Mouse (Mus musculus): ENCODE measurements at regions not wholly inside any gene's neighbourhood (a gene's known extent, or its start where the extent isn't known, plus 50 kb on each side); places are given as distances from the start of the nearest gene placed in this dataset.

GRCm38 (mm10) chr1:41431127-41431690 lies 625.8 kb downstream of the Tmem182 start:
- in situ Hi-C loops (cut with MboI; ENCODE audit: low pct_ligation_motif_present, low pct_unique_long_range_greater_than_20kb, low sequenced_read_pairs) = no loop called here
- Histone ChIP-seq H3K4me2 (ENCODE audit: insufficient read depth, low read depth, poor library complexity, severe bottlenecking) (no peak overlapping the region), H3K79me2 (replicated peaks; ENCODE audit: control insufficient read depth, extremely low read depth, insufficient read depth, poor library complexity, severe bottlenecking) (no peaks in the 10 kb centered on the region), H3K9ac (ENCODE audit: insufficient read depth, low read depth) (no peak overlapping the region), H3K36me3 (replicated peaks in 1 of 2; ENCODE audit: control insufficient read depth in 1 of 2, insufficient read depth in 1 of 2, low read length in 1 of 2) (no peaks in the 10 kb centered on the region), H3K27me3 (replicated peaks) (no peaks in the 10 kb centered on the region), H3K27ac (ENCODE audit: insufficient read depth, low read depth) (no peak overlapping the region), H3K4me3 (replicated peaks in 1 of 3; ENCODE audit: low read depth in 2 of 3, low read length in 2 of 3, poor library complexity in 1 of 3) (no peak overlapping the region), H3K4me1 (ENCODE audit: control insufficient read depth in 1 of 2, insufficient read depth in 2 of 2) (no peaks in the 10 kb centered on the region), H3K9me3 (replicated peaks; ENCODE audit: low read length) (peaks cover 49% of the 10 kb centered on the region)
- no peak for DNase-seq (ENCODE audit: extremely low read depth)
- dilution Hi-C loops (cut with MboI; ENCODE audit: extremely low pct_ligation_motif_present, extremely low pct_unique_long_range_greater_than_20kb, low sequenced_read_pairs) = no loop called here
- no peak for TF ChIP-seq SIN3A (IDR thresholded peaks at IDR 0.05; ENCODE audit: low read length)
- no peak for TF ChIP-seq KAT2A (IDR thresholded peaks at IDR 0.05; ENCODE audit: insufficient replicate concordance, low read length)
- no peak for TF ChIP-seq IRF4 (IDR thresholded peaks at IDR 0.05; ENCODE audit: low read depth, low read length)
- TF ChIP-seq TCF12 (IDR thresholded peaks at IDR 0.05; ENCODE audit: low read depth, low read length) = no peak
- no peak for TF ChIP-seq JUN (IDR thresholded peaks at IDR 0.05; ENCODE audit: insufficient read depth, low read depth, low read length)
- TF ChIP-seq NELFE (IDR thresholded peaks at IDR 0.05; ENCODE audit: low read depth, low read length) = no peak
- TF ChIP-seq TBP (conservative IDR thresholded peaks at IDR 0.05; ENCODE audit: low read depth, low read length) = no peak
- TF ChIP-seq MAZ (IDR thresholded peaks at IDR 0.05; ENCODE audit: low read depth, low read length) = no peak
- no peak for TF ChIP-seq EP300 (IDR thresholded peaks at IDR 0.05; ENCODE audit: low read length)
- TF ChIP-seq PAX5 (IDR thresholded peaks at IDR 0.05; ENCODE audit: low read length) = no peak
- TF ChIP-seq USF2 (conservative IDR thresholded peaks at IDR 0.05; ENCODE audit: low read depth, low read length) = no peak
- TF ChIP-seq MEF2A (IDR thresholded peaks at IDR 0.05; ENCODE audit: borderline replicate concordance, low read depth, low read length) = no peak
- TF ChIP-seq RCOR1 (conservative IDR thresholded peaks at IDR 0.05; ENCODE audit: low read depth, low read length) = no peak
- no peak for TF ChIP-seq BHLHE40 (IDR thresholded peaks at IDR 0.05; ENCODE audit: low read depth, low read length)
- no peak for TF ChIP-seq ZNF384 (IDR thresholded peaks at IDR 0.05; ENCODE audit: low read depth, low read length)
- TF ChIP-seq ZKSCAN1 (IDR thresholded peaks at IDR 0.05; ENCODE audit: borderline replicate concordance, low read depth, low read length) = no peak
- TF ChIP-seq CTCF (conservative IDR thresholded peaks at IDR 0.05 in 1 of 2, IDR thresholded peaks at IDR 0.05 in 1 of 2; ENCODE audit: low read depth in 2 of 2, low read length in 2 of 2) = no peak
- TF ChIP-seq HCFC1 (IDR thresholded peaks at IDR 0.05; ENCODE audit: low read depth, low read length) = no peak
- TF ChIP-seq CHD2 (IDR thresholded peaks at IDR 0.05; ENCODE audit: low read length) = no peak

DNA sequence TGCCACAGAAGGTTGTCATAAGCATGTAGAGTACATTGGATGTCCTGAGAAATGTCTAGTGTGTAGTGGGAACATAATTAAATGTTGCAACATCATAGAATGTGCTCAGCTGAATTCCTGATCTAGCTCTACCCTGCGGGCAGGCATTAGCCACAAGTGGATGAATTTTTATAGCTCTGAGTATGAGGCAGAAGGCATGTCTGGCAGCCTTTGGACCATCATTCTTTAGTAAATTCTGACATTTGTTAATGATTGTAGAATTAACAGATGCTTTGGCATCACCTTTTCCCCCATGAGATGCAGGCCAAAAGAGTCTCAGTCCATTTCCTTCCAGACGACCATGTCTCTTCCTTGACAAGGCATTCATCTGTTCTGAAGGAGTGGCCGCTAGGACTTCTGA lies 630.0 kb downstream of the Tmem182 start:
- TF ChIP-seq GABPA (IDR thresholded peaks at IDR 0.05; ENCODE audit: insufficient replicate concordance, low read depth, low read length) (no peak), MXI1 (IDR thresholded peaks at IDR 0.05; ENCODE audit: low read depth, low read length) (no peak), POLR2AphosphoS2 (IDR thresholded peaks at IDR 0.05; ENCODE audit: low read depth, low read length) (no peak), USF1 (IDR thresholded peaks at IDR 0.05; ENCODE audit: low read depth, low read length) (no peak), MAZ (IDR thresholded peaks at IDR 0.05; ENCODE audit: low read depth, low read length) (no peak), ELF1 (IDR thresholded peaks at IDR 0.05; ENCODE audit: low read depth, low read length) (no peak), USF2 (conservative IDR thresholded peaks at IDR 0.05; ENCODE audit: low read depth, low read length) (no peak), IRF4 (IDR thresholded peaks at IDR 0.05; ENCODE audit: low read depth, low read length) (no peak), TBP (conservative IDR thresholded peaks at IDR 0.05; ENCODE audit: low read depth, low read length) (no peak)
- Histone ChIP-seq H3K9me3 (replicated peaks; ENCODE audit: low read length) (peaks cover 55% of the 10 kb centered on the region), H3K4me1 (ENCODE audit: control insufficient read depth in 1 of 2, insufficient read depth in 2 of 2) (no peaks in the 10 kb centered on the region), H3K36me3 (replicated peaks in 1 of 2; ENCODE audit: control insufficient read depth in 1 of 2, insufficient read depth in 1 of 2, low read length in 1 of 2) (no peaks in the 10 kb centered on the region), H3K79me2 (replicated peaks; ENCODE audit: control insufficient read depth, extremely low read depth, insufficient read depth, poor library complexity, severe bottlenecking) (no peaks in the 10 kb centered on the region), H3K4me2 (ENCODE audit: insufficient read depth, low read depth, poor library complexity, severe bottlenecking) (no peak overlapping the region), H3K9ac (ENCODE audit: insufficient read depth, low read depth) (no peak overlapping the region), H3K27ac (ENCODE audit: insufficient read depth, low read depth) (no peak overlapping the region), H3K4me3 (replicated peaks in 1 of 3; ENCODE audit: low read depth in 2 of 3, low read length in 2 of 3, poor library complexity in 1 of 3) (no peak overlapping the region), H3K27me3 (replicated peaks) (no peaks in the 10 kb centered on the region)
- dilution Hi-C loops (cut with MboI; ENCODE audit: extremely low pct_ligation_motif_present, extremely low pct_unique_long_range_greater_than_20kb, low sequenced_read_pairs) (no loop called here), in situ Hi-C loops (cut with MboI; ENCODE audit: low pct_ligation_motif_present, low pct_unique_long_range_greater_than_20kb, low sequenced_read_pairs) (no loop called here)
- DNase-seq (ENCODE audit: extremely low read depth) = no peak
